Mouse (Mus musculus) stomach, postnatal 0 days (tissue): Measurements from ENCODE around the gene Gif.

Experiments used
- CTCF ChIP-seq: IDR thresholded peaks from 2 replicates; pipeline ENCODE4 v1.5.1; 2016; ENCODE audit warnings: antibody characterized with exemption, low read depth, mild to moderate bottlenecking, moderate library complexity
- EP300 ChIP-seq: optimal IDR thresholded peaks from 2 replicates; pipeline ENCODE3; 2016; ENCODE audit warnings: antibody characterized with exemption

- TF ChIP-seq CTCF (no peak), EP300 (no peak)
Measured at GRCm38 (mm10) chr19:11730278-11730677, 17.1 kb upstream of the Gif start.
